Mouse (Mus musculus) lung, adult 2 months (tissue): ENCODE measurements around the gene Thoc3.

ENCODE experiments used
- CTCF ChIP-seq: fragments of 200-500 bp; IDR thresholded peaks from 2 replicates; pipeline ENCODE4 v1.5.1; 2011; ENCODE audit warnings: mild to moderate bottlenecking, low read length, control low read depth; ENCODE audit not compliant: insufficient read depth
- POLR2A ChIP-seq: fragments of 200-500 bp; IDR thresholded peaks from 2 replicates; pipeline ENCODE4 v1.6.1; 2011; ENCODE audit warnings: low read depth, mild to moderate bottlenecking, control low read depth, low read length, borderline replicate concordance; ENCODE audit errors: extremely low read depth

- no peak for TF ChIP-seq CTCF
- no peak for TF ChIP-seq POLR2A
Measured at GRCm38 (mm10) chr13:54491381-54491780, 22.7 kb upstream of the Thoc3 start.
